Mouse (Mus musculus) limb, embryonic 13.5 days (tissue): ENCODE measurements around the gene Rab42. TPM values are rescaled to one million over a fixed set of nuclear protein-coding genes. Genes with fewer than 3 reads are reported as not detected.

ENCODE experiments used
- ATAC-seq: fragments of 200-750 bp; cut with Nextera tagmentation; 2 replicates; pipeline ENCODE4 v1.8.0; 2017; ENCODE audit warnings: low read depth, moderate number of reproducible peaks, moderate TSS enrichment; ENCODE audit not compliant: low FRiP score
- H3K27ac ChIP-seq: fragments of 300-500 bp; sonication (generic); 2 replicates; pipeline ENCODE4 v1.5.1; 2015; ENCODE audit warnings: inconsistent platforms, mild to moderate bottlenecking, moderate library complexity
- H3K27me3 ChIP-seq: fragments of 300-500 bp; sonication (generic); 2 replicates; pipeline ENCODE4 v1.6.1; 2015; ENCODE audit warnings: mild to moderate bottlenecking, inconsistent platforms
- H3K36me3 ChIP-seq: fragments of 300-500 bp; sonication (generic); 2 replicates; pipeline ENCODE4 v1.6.1; 2015; ENCODE audit warnings: inconsistent platforms, mild to moderate bottlenecking, moderate library complexity
- H3K4me1 ChIP-seq: fragments of 300-500 bp; sonication (generic); 2 replicates; pipeline ENCODE4 v1.6.1; 2015; ENCODE audit warnings: inconsistent platforms
- H3K4me2 ChIP-seq: fragments of 300-500 bp; sonication (generic); replicated peaks from 2 replicates; pipeline ENCODE4 v1.6.1; 2015; ENCODE audit warnings: inconsistent platforms, mild to moderate bottlenecking, moderate library complexity
- H3K4me3 ChIP-seq: fragments of 300-500 bp; sonication (generic); 2 replicates; pipeline ENCODE4 v1.5.1; 2015; ENCODE audit warnings: moderate library complexity, mild to moderate bottlenecking, inconsistent platforms
- H3K9ac ChIP-seq: fragments of 300-500 bp; sonication (generic); 2 replicates; pipeline ENCODE4 v1.6.1; 2015; ENCODE audit warnings: mild to moderate bottlenecking, inconsistent platforms
- H3K9me3 ChIP-seq: fragments of 300-500 bp; sonication (generic); 2 replicates; pipeline ENCODE4 v1.6.1; 2016; ENCODE audit warnings: inconsistent platforms
- WGBS: fragments of 180-500 bp; shearing (Covaris S2); methylation state at CpG from one replicate; pipeline ENCODE4 v1.1.7; 2015; 5-methylcytosine and 5-hydroxymethylcytosine counted together
- polyA plus RNA-seq: library from polyadenylated mRNA; unstranded; fragments of >200 nt; fragmentation: Nextera tagmentation; extraction: Ambion mirVana; gene quantifications from 2 replicates; pipeline ENCODE4 v1.2.1, GENCODE M21; 2015

Rab42 gene
- polyA plus RNA-seq = 1.7 and 1.9 TPM in 2 replicates

DNA sequence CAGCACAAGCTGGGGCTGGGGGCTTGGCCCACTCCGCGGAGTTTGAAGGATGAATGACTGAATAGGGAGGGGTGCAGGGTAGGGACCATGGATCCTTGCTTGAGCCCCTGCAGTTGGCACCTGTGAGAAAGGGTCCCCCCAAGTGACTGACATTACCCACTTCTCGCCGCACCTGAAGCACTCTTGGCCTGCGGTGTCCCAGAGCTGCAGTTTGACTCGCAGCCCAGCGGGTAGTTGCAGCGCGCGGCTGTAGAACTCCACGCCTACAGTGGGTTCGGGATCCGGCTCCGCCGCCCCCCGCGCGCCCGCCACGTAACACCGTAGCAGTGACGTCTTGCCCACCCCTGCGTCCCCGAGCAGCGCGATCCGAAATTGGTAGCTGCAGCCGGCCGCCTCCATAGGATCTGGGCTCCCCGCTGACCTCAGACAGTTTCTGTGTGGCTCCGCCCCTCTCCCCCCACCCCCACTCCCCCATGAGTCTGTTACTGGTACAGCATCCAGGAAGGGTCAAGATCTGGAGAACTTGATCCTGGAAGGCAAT is at the start of gene Rab42:
Gene Rab42, minus strand, starts transcription at position 447 of the 541 bp plus-strand sequence.
- Histone ChIP-seq H3K9me3 (no peaks in the 10 kb centered on the region), H3K4me3 (peak within 1 kb of the TSS; percentile 50), H3K9ac (peak within 1 kb of the TSS; percentile 72), H3K4me2 (peak within 1 kb of the TSS; percentile 73), H3K27ac (peak within 1 kb of the TSS; percentile 40; the same call in 1 of the 2 replicates), H3K36me3 (no peaks in the 10 kb centered on the region), H3K4me1 (peaks cover 8% of the 10 kb centered on the region; the same call in 1 of the 2 replicates), H3K27me3 (no peaks in the 10 kb centered on the region)
- ATAC-seq = peak; percentile 70
- whole genome bisulfite sequencing = 1% methylated on average over 27 of the region's 31 CpGs

DNA sequence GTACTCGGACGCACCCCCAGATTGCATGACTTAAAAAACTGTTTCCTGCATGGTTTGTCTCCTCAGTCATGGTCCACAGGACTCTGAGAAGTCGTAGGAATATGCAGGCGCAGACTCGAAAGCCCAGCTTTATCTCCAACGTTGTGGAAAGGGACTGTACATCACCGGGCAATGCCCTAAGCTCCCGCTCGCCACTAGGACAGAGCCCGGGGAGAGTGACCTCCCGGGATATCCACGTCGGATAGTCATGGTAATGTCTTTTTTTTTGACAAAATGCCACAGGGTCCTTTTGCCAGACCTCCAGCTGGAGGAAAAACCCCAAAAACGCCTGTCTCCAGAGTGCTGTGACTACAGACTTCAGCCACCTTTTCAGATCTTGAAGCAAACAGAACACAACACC is 49.6 kb upstream of the Rab42 start:
- peak overlapping the region; percentile 85 for H3K4me2 ChIP-seq
- H3K4me1 ChIP-seq = peaks cover 17% of the 10 kb centered on the region
- peak overlapping the region; percentile 79 for H3K4me3 ChIP-seq
- H3K27me3 ChIP-seq = no peaks in the 10 kb centered on the region
- H3K9me3 ChIP-seq = no peaks in the 10 kb centered on the region
- ATAC-seq = no peak
- under 1% methylated on average over 14 of the region's 14 CpGs for WGBS
- peak overlapping the region; percentile 93 for H3K9ac ChIP-seq
- peaks cover 34% of the 10 kb centered on the region for H3K36me3 ChIP-seq
- H3K27ac ChIP-seq = peak overlapping the region; percentile 96

GRCm38 (mm10) chr4:132351401-132351800 is 48.2 kb upstream of the Rab42 start:
- H3K27ac ChIP-seq = peak overlapping the region; percentile 44; the same call in 1 of the 2 replicates
- WGBS = 26% methylated on average over 1 of the region's 1 CpGs
- peaks cover 17% of the 10 kb centered on the region for H3K4me1 ChIP-seq
- no peak for ATAC-seq
- H3K4me2 ChIP-seq = peak overlapping the region; percentile 85
- peak overlapping the region; percentile 93 for H3K9ac ChIP-seq
- no peaks in the 10 kb centered on the region for H3K27me3 ChIP-seq
- H3K9me3 ChIP-seq = no peaks in the 10 kb centered on the region
- H3K36me3 ChIP-seq = peaks cover 21% of the 10 kb centered on the region
- H3K4me3 ChIP-seq = peak overlapping the region; percentile 79

GRCm38 (mm10) chr4:132350854-132351253 is 47.7 kb upstream of the Rab42 start:
- Histone ChIP-seq H3K9ac (no peak overlapping the region), H3K36me3 (peaks cover 16% of the 10 kb centered on the region), H3K4me3 (no peak overlapping the region; the same call in 1 of the 2 replicates), H3K27me3 (no peaks in the 10 kb centered on the region), H3K27ac (no peak overlapping the region), H3K4me1 (peaks cover 17% of the 10 kb centered on the region), H3K9me3 (no peaks in the 10 kb centered on the region), H3K4me2 (peak overlapping the region; percentile 85; the same call in 1 of the 2 replicates)
- WGBS = 65% methylated on average over 3 of the region's 3 CpGs
- no peak for ATAC-seq

- H3K27ac ChIP-seq = no peak overlapping the region
- no peak overlapping the region for H3K4me2 ChIP-seq
- H3K27me3 ChIP-seq = no peaks in the 10 kb centered on the region
- no peak for ATAC-seq
- WGBS = 42% methylated on average over 2 of the region's 2 CpGs
- H3K36me3 ChIP-seq = peaks cover 15% of the 10 kb centered on the region
- H3K4me3 ChIP-seq = no peak overlapping the region
- H3K9me3 ChIP-seq = no peaks in the 10 kb centered on the region
- peaks cover 17% of the 10 kb centered on the region for H3K4me1 ChIP-seq
- H3K9ac ChIP-seq = no peak overlapping the region
Observed at GRCm38 (mm10) chr4:132350123-132350740, 47.0 kb upstream of the Rab42 start.

DNA sequence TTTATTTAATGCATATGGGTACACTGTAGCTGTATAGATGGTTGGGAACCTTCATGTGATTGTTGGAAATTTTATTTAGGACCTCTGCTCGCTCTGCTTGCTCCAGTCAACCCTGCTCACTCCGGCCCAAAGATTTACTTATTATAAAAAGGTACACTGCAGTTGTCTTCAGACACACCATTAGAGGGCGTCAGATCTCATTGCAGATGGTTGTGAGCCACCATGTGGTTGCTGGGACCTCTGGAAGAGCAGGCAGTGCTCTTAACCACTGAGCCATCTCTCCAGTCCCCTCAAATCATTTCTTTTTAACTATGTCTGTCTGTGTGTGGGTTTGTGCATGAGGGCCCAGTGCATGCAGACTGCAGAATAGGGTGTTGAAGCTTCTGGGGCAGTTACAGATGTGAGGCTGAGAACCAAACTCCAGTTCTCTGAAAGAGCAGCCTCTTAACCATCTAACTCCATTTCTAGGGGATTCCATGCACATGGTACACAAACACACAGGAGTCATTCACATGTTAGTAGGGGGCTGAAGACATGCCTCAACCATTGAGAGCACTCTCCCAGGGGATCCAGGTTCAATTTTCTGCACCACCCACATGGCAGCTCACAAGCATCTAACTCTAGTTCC is 46.4 kb upstream of the Rab42 start:
- peaks cover 21% of the 10 kb centered on the region for H3K4me1 ChIP-seq
- no peak for ATAC-seq
- H3K27me3 ChIP-seq = no peaks in the 10 kb centered on the region
- no peaks in the 10 kb centered on the region for H3K9me3 ChIP-seq
- WGBS = 57% methylated on average over 3 of the region's 3 CpGs
- H3K4me3 ChIP-seq = no peak overlapping the region
- H3K27ac ChIP-seq = no peak overlapping the region
- no peak overlapping the region for H3K4me2 ChIP-seq
- H3K9ac ChIP-seq = no peak overlapping the region
- peaks cover 15% of the 10 kb centered on the region for H3K36me3 ChIP-seq

DNA sequence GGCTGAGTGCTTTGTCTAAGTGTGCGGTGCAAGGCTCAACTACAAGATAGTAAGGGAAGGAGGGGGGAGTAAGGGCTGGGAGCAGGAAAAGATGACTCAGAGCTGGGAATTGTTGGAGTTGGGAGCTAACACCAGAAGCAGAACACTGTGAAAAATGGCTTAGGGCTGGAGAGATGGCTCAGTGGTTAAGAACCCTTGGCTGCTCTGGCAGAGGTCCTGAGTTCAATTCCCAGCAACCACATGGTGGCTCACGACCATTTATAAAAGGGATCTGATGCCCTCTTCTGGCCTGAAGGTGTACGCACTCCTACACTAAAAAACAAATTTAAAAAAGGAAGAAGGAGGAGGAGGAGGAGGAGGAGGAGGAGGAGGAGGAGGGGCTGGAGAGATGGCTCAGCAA is 43.5 kb upstream of the Rab42 start:
- H3K4me1 ChIP-seq = peaks cover 35% of the 10 kb centered on the region
- WGBS = 59% methylated on average over 3 of the region's 3 CpGs

GRCm38 (mm10) chr4:132346261-132346660 is 43.1 kb upstream of the Rab42 start:
- Histone ChIP-seq H3K9me3 (no peaks in the 10 kb centered on the region), H3K4me2 (no peak overlapping the region), H3K27me3 (no peaks in the 10 kb centered on the region), H3K27ac (no peak overlapping the region), H3K9ac (no peak overlapping the region), H3K4me3 (0 out of 2 replicates have a peak overlapping the region, but pooled peaks have one; percentile 85), H3K36me3 (peaks cover 11% of the 10 kb centered on the region), H3K4me1 (peaks cover 31% of the 10 kb centered on the region)
- 88% methylated on average over 4 of the region's 4 CpGs for WGBS
- ATAC-seq = no peak

More for the DNA sequence above, 43.5 kb upstream of the Rab42 start:
- Histone ChIP-seq H3K9me3 (no peaks in the 10 kb centered on the region), H3K4me2 (no peak overlapping the region), H3K36me3 (peaks cover 15% of the 10 kb centered on the region), H3K27me3 (no peaks in the 10 kb centered on the region), H3K4me3 (no peak overlapping the region), H3K27ac (no peak overlapping the region), H3K9ac (no peak overlapping the region)
- ATAC-seq = no peak

GRCm38 (mm10) chr4:132345843-132346212 is 42.6 kb upstream of the Rab42 start:
- Histone ChIP-seq H3K27ac (no peak overlapping the region), H3K9me3 (no peaks in the 10 kb centered on the region), H3K36me3 (peaks cover 7% of the 10 kb centered on the region), H3K9ac (no peak overlapping the region), H3K4me3 (peak overlapping the region; percentile 85), H3K4me2 (no peak overlapping the region; the same call in 1 of the 2 replicates), H3K4me1 (peaks cover 26% of the 10 kb centered on the region), H3K27me3 (no peaks in the 10 kb centered on the region)
- 45% methylated on average over 5 of the region's 5 CpGs for WGBS
- ATAC-seq = no peak

- peaks cover 4% of the 10 kb centered on the region; the same call in 1 of the 2 replicates for H3K36me3 ChIP-seq
- H3K9ac ChIP-seq = peak overlapping the region; percentile 89
- ATAC-seq = peak; percentile 89
- no peaks in the 10 kb centered on the region for H3K9me3 ChIP-seq
- peaks cover 26% of the 10 kb centered on the region for H3K4me1 ChIP-seq
- under 1% methylated on average over 83 of the region's 83 CpGs for WGBS
- peak overlapping the region; percentile 28; the same call in 1 of the 2 replicates for H3K27ac ChIP-seq
- peak overlapping the region; percentile 97 for H3K4me2 ChIP-seq
- H3K4me3 ChIP-seq = peak overlapping the region; percentile 85
- no peaks in the 10 kb centered on the region for H3K27me3 ChIP-seq
Observed at GRCm38 (mm10) chr4:132345135-132345842, 42.1 kb upstream of the Rab42 start.

- H3K4me3 ChIP-seq = peak overlapping the region; percentile 85
- no peaks in the 10 kb centered on the region for H3K27me3 ChIP-seq
- ATAC-seq = no peak
- peak overlapping the region; percentile 97 for H3K4me2 ChIP-seq
- H3K27ac ChIP-seq = no peak overlapping the region
- peaks cover 26% of the 10 kb centered on the region for H3K4me1 ChIP-seq
- no peaks in the 10 kb centered on the region for H3K9me3 ChIP-seq
- peaks cover 8% of the 10 kb centered on the region for H3K36me3 ChIP-seq
- H3K9ac ChIP-seq = peak overlapping the region; percentile 89
- WGBS = 6% methylated on average over 13 of the region's 13 CpGs
Observed at GRCm38 (mm10) chr4:132344403-132345134, 41.4 kb upstream of the Rab42 start.
